Mouse (Mus musculus) MEL (cell line): ENCODE results near the gene 1700021F07Rik. TPM values are rescaled to one million over a fixed set of nuclear protein-coding genes. Genes with fewer than 3 reads are reported as not detected.

ENCODE experiments used
- DNase-seq: peaks from one replicate; pipeline ENCODE4 v3.0.0; 2011; ENCODE audit warnings: low read depth, low spot score
- H3K27ac ChIP-seq: 2 replicates; pipeline ENCODE4 v1.5.1; 2012; ENCODE audit warnings: low read depth, mild to moderate bottlenecking, control low read depth, low read length, moderate library complexity; ENCODE audit not compliant: control insufficient read depth
- H3K27me3 ChIP-seq, 2 experiments: fragments of 150-350 bp in 1 of 2; sonication (generic) in 1 of 2; 2 replicates each; pipeline ENCODE4 v1.6.1; 2012; ENCODE audit warnings: low read length in 2 of 2, mild to moderate bottlenecking in 2 of 2, improper control_type of control experiment in 1 of 2, moderate library complexity in 1 of 2; ENCODE audit not compliant: insufficient read depth in 2 of 2, control insufficient read depth in 1 of 2
- H3K36me3 ChIP-seq, 2 experiments: 2 replicates each; pipeline ENCODE4 v1.6.1; 2012 to 2014; ENCODE audit warnings: low read length in 2 of 2, improper control_type of control experiment in 1 of 2, inconsistent platforms in 1 of 2, mild to moderate bottlenecking in 1 of 2; ENCODE audit not compliant: insufficient read depth in 2 of 2, control insufficient read depth in 1 of 2
- H3K4me1 ChIP-seq, 2 experiments: fragments of 150-350 bp in 1 of 2; sonication (generic) in 1 of 2; 2 replicates each; pipeline ENCODE4 v1.6.1; 2012; ENCODE audit warnings: low read length in 2 of 2, improper control_type of control experiment in 1 of 2, mild to moderate bottlenecking in 1 of 2; ENCODE audit not compliant: insufficient read depth in 2 of 2, control insufficient read depth in 1 of 2
- H3K4me3 ChIP-seq, 2 experiments: fragments of 150-350 bp in 1 of 2; sonication (generic) in 1 of 2; 2 replicates each; pipeline ENCODE4 v1.5.1; 2012; ENCODE audit warnings: low read depth in 2 of 2, low read length in 2 of 2, mild to moderate bottlenecking in 2 of 2, moderate library complexity in 2 of 2, control low read depth in 1 of 2, improper control_type of control experiment in 1 of 2; ENCODE audit not compliant: control insufficient read depth in 1 of 2, insufficient read depth in 1 of 2
- H3K79me2 ChIP-seq: 2 replicates; pipeline ENCODE4 v1.6.1; 2012; ENCODE audit warnings: mild to moderate bottlenecking, low read length, moderate library complexity; ENCODE audit not compliant: control insufficient read depth, poor library complexity, insufficient read depth
- H3K9ac ChIP-seq: 2 replicates; pipeline ENCODE4 v1.6.1; 2012; ENCODE audit warnings: low read depth, mild to moderate bottlenecking, control low read depth, low read length, moderate library complexity; ENCODE audit not compliant: control insufficient read depth, poor library complexity, severe bottlenecking
- H3K9me3 ChIP-seq: fragments of 150-350 bp; sonication (generic); replicated peaks from 2 replicates; pipeline ENCODE4 v1.6.1; 2012; ENCODE audit warnings: mild to moderate bottlenecking, low read length, improper control_type of control experiment, moderate library complexity; ENCODE audit not compliant: insufficient read depth
- CTCF ChIP-seq, 3 experiments: IDR thresholded peaks in 2 of 3; conservative IDR thresholded peaks in 1 of 3; 2 replicates each; pipeline ENCODE4 v1.5.1; 2011 to 2012; ENCODE audit warnings: low read length in 3 of 3, low read depth in 2 of 3, mild to moderate bottlenecking in 2 of 3, improper control_type of control experiment in 1 of 3, inconsistent platforms in 1 of 3, mixed read lengths in 1 of 3, moderate library complexity in 1 of 3; ENCODE audit not compliant: control insufficient read depth in 1 of 3, insufficient read depth in 1 of 3, poor library complexity in 1 of 3, severe bottlenecking in 1 of 3
- ETS1 ChIP-seq: IDR thresholded peaks from 2 replicates; pipeline ENCODE4 v1.6.1; 2012; ENCODE audit warnings: low read depth, mild to moderate bottlenecking, inconsistent platforms, low read length, improper control_type of control experiment, moderate library complexity
- GABPA ChIP-seq: IDR thresholded peaks from 2 replicates; pipeline ENCODE4 v1.6.1; 2012; ENCODE audit warnings: low read depth, mild to moderate bottlenecking, inconsistent platforms, low read length, improper control_type of control experiment, moderate library complexity
- GATA1 ChIP-seq: IDR thresholded peaks from 2 replicates; pipeline ENCODE4 v1.6.1; 2011; ENCODE audit warnings: low read depth, low read length, improper control_type of control experiment
- HCFC1 ChIP-seq: IDR thresholded peaks from 2 replicates; pipeline ENCODE4 v1.6.1; 2012; ENCODE audit warnings: low read depth, mild to moderate bottlenecking, inconsistent platforms, low read length, improper control_type of control experiment, moderate library complexity
- JUND ChIP-seq: IDR thresholded peaks from 2 replicates; pipeline ENCODE4 v1.6.1; 2011; ENCODE audit warnings: low read depth, mild to moderate bottlenecking, improper control_type of control experiment, low read length
- KAT2A ChIP-seq: conservative IDR thresholded peaks from 2 replicates; pipeline ENCODE4 v1.6.1; 2012; ENCODE audit warnings: low read depth, low read length, improper control_type of control experiment, inconsistent platforms
- MAX ChIP-seq: IDR thresholded peaks from 2 replicates; pipeline ENCODE4 v1.6.1; 2011; ENCODE audit warnings: low read length, improper control_type of control experiment
- MYC ChIP-seq: IDR thresholded peaks from 2 replicates; pipeline ENCODE4 v1.6.1; 2011; ENCODE audit warnings: low read depth, mild to moderate bottlenecking, low read length, improper control_type of control experiment, moderate library complexity
- POLR2AphosphoS2 ChIP-seq: IDR thresholded peaks from 2 replicates; pipeline ENCODE4 v1.6.1; 2011; ENCODE audit warnings: low read length, improper control_type of control experiment
- RCOR1 ChIP-seq: IDR thresholded peaks from 2 replicates; pipeline ENCODE4 v1.6.1; 2012; ENCODE audit warnings: low read depth, mild to moderate bottlenecking, inconsistent platforms, low read length, improper control_type of control experiment
- SMC3 ChIP-seq: IDR thresholded peaks from 2 replicates; pipeline ENCODE4 v1.6.1; 2011; ENCODE audit warnings: low read depth, low read length, improper control_type of control experiment
- TAL1 ChIP-seq: IDR thresholded peaks from 2 replicates; pipeline ENCODE4 v1.6.1; 2012; ENCODE audit warnings: mild to moderate bottlenecking, inconsistent platforms, low read length, moderate library complexity, mixed read lengths
- TBP ChIP-seq: IDR thresholded peaks from 2 replicates; pipeline ENCODE4 v1.8.0; 2011; ENCODE audit warnings: low read depth, low read length, improper control_type of control experiment
- UBTF ChIP-seq: IDR thresholded peaks from 2 replicates; pipeline ENCODE4 v1.6.1; 2012; ENCODE audit warnings: low read depth, mild to moderate bottlenecking, inconsistent platforms, low read length, improper control_type of control experiment, moderate library complexity, borderline replicate concordance; ENCODE audit not compliant: insufficient read depth
- ZKSCAN1 ChIP-seq: IDR thresholded peaks from 2 replicates; pipeline ENCODE4 v1.6.1; 2012; ENCODE audit warnings: low read depth, mild to moderate bottlenecking, inconsistent platforms, low read length, improper control_type of control experiment, moderate library complexity
- ZMIZ1 ChIP-seq: IDR thresholded peaks from 2 replicates; pipeline ENCODE4 v1.6.1; 2012; ENCODE audit warnings: low read depth, mild to moderate bottlenecking, inconsistent platforms, low read length, improper control_type of control experiment, moderate library complexity
- ZNF384 ChIP-seq: IDR thresholded peaks from 2 replicates; pipeline ENCODE4 v1.6.1; 2012; ENCODE audit warnings: low read depth, mild to moderate bottlenecking, inconsistent platforms, low read length, improper control_type of control experiment
- polyA plus RNA-seq, 2 experiments: library from polyadenylated mRNA; stranded (reverse) in 1 of 2; unstranded in 1 of 2; fragments of >175 nt in 1 of 2; fragments of >200 nt in 1 of 2; gene quantifications; 2 replicates each; pipeline versions ENCODE4 v1.2.1 to v1.2.4; 2012; ENCODE audit warnings: low replicate concordance in 2 of 2, low read depth in 1 of 2; ENCODE audit not compliant: insufficient read length in 2 of 2, insufficient read depth in 1 of 2, missing spikeins in 1 of 2
- total RNA-seq: library from RNA; depleted of rRNA; stranded (reverse); fragments of 300-350 nt; gene quantifications from 2 replicates; pipeline ENCODE4 v1.2.3, GENCODE M21; 2012

The 1700021F07Rik gene
- total and polyA plus RNA-seq, 3 experiments = not detected

GRCm38 (mm10) chr2:173516150-173516855 is 6.1 kb upstream of the 1700021F07Rik start:
- H3K4me3 ChIP-seq = no peak overlapping the region
- no peaks in the 10 kb centered on the region for H3K9me3 ChIP-seq
- H3K27ac ChIP-seq = no peak overlapping the region
- TF ChIP-seq JUND (no peak), TAL1 (no peak), GATA1 (no peak), MYC (no peak), UBTF (no peak), CTCF (IDR thresholded peaks at IDR 0.05 in 2 of 3, conservative IDR thresholded peaks at IDR 0.05 in 1 of 3; ENCODE audit: control insufficient read depth in 1 of 3, insufficient read depth in 1 of 3, low read depth in 2 of 3, low read length in 3 of 3, poor library complexity in 1 of 3, severe bottlenecking in 1 of 3) (no peak), ZNF384 (no peak), ZMIZ1 (no peak), KAT2A (no peak), RCOR1 (no peak), TBP (no peak), MAX (no peak), ZKSCAN1 (no peak), GABPA (no peak), SMC3 (no peak), HCFC1 (no peak), ETS1 (no peak)
- TF ChIP-seq, all 39 proteins: peak for 0
- no peak overlapping the region for H3K9ac ChIP-seq
- H3K4me1 ChIP-seq = no peaks in the 10 kb centered on the region
- H3K79me2 ChIP-seq = no peaks in the 10 kb centered on the region
- no peak for DNase-seq
- H3K36me3 ChIP-seq = no peaks in the 10 kb centered on the region
- H3K27me3 ChIP-seq = no peaks in the 10 kb centered on the region

- TF ChIP-seq POLR2AphosphoS2 (no peak), GATA1 (no peak), JUND (no peak), UBTF (no peak), ETS1 (no peak)
- Histone ChIP-seq H3K79me2 (no peaks in the 10 kb centered on the region), H3K4me1 (no peaks in the 10 kb centered on the region), H3K9ac (no peak overlapping the region), H3K4me3 (no peak overlapping the region), H3K36me3 (no peaks in the 10 kb centered on the region), H3K27me3 (no peaks in the 10 kb centered on the region), H3K27ac (no peak overlapping the region), H3K9me3 (no peaks in the 10 kb centered on the region)
- no peak for DNase-seq
Observed at GRCm38 (mm10) chr2:173528493-173528892, 6.1 kb downstream of the 1700021F07Rik start.
